Mouse (Mus musculus): ENCODE results near the gene Ampd3. TPM values are rescaled to one million over a fixed set of nuclear protein-coding genes. Genes with fewer than 3 reads are reported as not detected.

The Ampd3 gene
- polyA plus RNA-seq, 2 experiments = 7.0 to 7.1 TPM

- no peak for ATAC-seq (ENCODE audit: low FRiP score, low read depth)
- Histone ChIP-seq H3K4me2 (replicated peaks; ENCODE audit: low read depth, low read length, severe bottlenecking) (no peak overlapping the region), H3K27ac (replicated peaks; ENCODE audit: low read depth, low read length) (no peak overlapping the region), H3K4me1 (ENCODE audit: control insufficient read depth, insufficient read depth, low read length) (peaks cover 4% of the 10 kb centered on the region), H3K4me3 (replicated peaks; ENCODE audit: low read length) (no peak overlapping the region), H3K9ac (ENCODE audit: low read depth, low read length, severe bottlenecking) (no peak overlapping the region), H3K27me3 (ENCODE audit: control insufficient read depth, insufficient read depth, low read length) (no peaks in the 10 kb centered on the region), H3K36me3 (ENCODE audit: control insufficient read depth, insufficient read depth, low read length) (no peaks in the 10 kb centered on the region), H3K9me3 (ENCODE audit: control insufficient read depth, low read length) (no peaks in the 10 kb centered on the region)
- 82% methylated on average over 8 of the region's 8 CpGs for WGBS
- no peak for DNase-seq (ENCODE audit: low spot score)
- TF ChIP-seq POLR2A (IDR thresholded peaks at IDR 0.05; ENCODE audit: borderline replicate concordance, extremely low read depth, insufficient read depth, insufficient read length) = no peak
Observed at GRCm38 (mm10) chr7:110854927-110855546, 87.0 kb downstream of the Ampd3 start.

DNA sequence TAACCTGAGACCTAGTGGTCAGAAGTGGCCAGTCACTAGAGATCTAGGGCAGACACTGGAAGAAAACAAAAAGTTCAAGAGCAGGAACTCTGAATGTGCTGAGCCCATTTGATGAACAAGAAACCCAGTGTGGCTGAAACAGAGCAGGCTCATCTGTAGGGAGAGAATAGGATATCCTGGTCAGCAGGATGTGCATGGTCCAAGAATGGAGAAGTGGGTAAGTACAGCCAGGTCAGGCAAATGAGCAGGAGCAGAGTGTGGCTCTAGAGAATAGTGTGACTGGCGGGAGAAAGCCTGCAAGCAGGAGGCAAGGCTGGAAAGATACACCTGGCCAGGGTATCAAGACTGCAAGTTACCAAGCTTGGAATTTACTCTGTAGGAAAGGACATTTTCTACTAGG lies 87.6 kb downstream of the Ampd3 start:
- no peak for TF ChIP-seq POLR2A (IDR thresholded peaks at IDR 0.05; ENCODE audit: borderline replicate concordance, extremely low read depth, insufficient read depth, insufficient read length)
- WGBS = 62% methylated on average over 1 of the region's 1 CpGs
- H3K27ac ChIP-seq (replicated peaks; ENCODE audit: low read depth, low read length) = no peak overlapping the region

GRCm38 (mm10) chr7:110860129-110860528 lies 92.1 kb downstream of the Ampd3 start:
- 54% methylated on average over 5 of the region's 5 CpGs for WGBS
- H3K9ac ChIP-seq (ENCODE audit: low read depth, low read length, severe bottlenecking) = no peak overlapping the region
- no peak for TF ChIP-seq POLR2A (IDR thresholded peaks at IDR 0.05; ENCODE audit: borderline replicate concordance, extremely low read depth, insufficient read depth, insufficient read length)
- H3K27me3 ChIP-seq (ENCODE audit: control insufficient read depth, insufficient read depth, low read length) = no peaks in the 10 kb centered on the region
- ATAC-seq (ENCODE audit: low FRiP score, low read depth) (no peak), DNase-seq (ENCODE audit: low spot score) (no peak)
- no peaks in the 10 kb centered on the region for H3K4me1 ChIP-seq (ENCODE audit: control insufficient read depth, insufficient read depth, low read length)
- no peak overlapping the region for H3K4me2 ChIP-seq (replicated peaks; ENCODE audit: low read depth, low read length, severe bottlenecking)
- H3K36me3 ChIP-seq (ENCODE audit: control insufficient read depth, insufficient read depth, low read length) = no peaks in the 10 kb centered on the region
- no peak overlapping the region for H3K4me3 ChIP-seq (replicated peaks; ENCODE audit: low read length)
- no peak overlapping the region for H3K27ac ChIP-seq (replicated peaks; ENCODE audit: low read depth, low read length)
- H3K9me3 ChIP-seq (ENCODE audit: control insufficient read depth, low read length) = no peaks in the 10 kb centered on the region

More for the DNA sequence above, 87.6 kb downstream of the Ampd3 start:
- Histone ChIP-seq H3K36me3 (ENCODE audit: control insufficient read depth, insufficient read depth, low read length) (no peaks in the 10 kb centered on the region), H3K4me3 (replicated peaks; ENCODE audit: low read length) (no peak overlapping the region), H3K4me2 (replicated peaks; ENCODE audit: low read depth, low read length, severe bottlenecking) (no peak overlapping the region), H3K9ac (ENCODE audit: low read depth, low read length, severe bottlenecking) (no peak overlapping the region), H3K27me3 (ENCODE audit: control insufficient read depth, insufficient read depth, low read length) (no peaks in the 10 kb centered on the region), H3K9me3 (ENCODE audit: control insufficient read depth, low read length) (no peaks in the 10 kb centered on the region), H3K4me1 (ENCODE audit: control insufficient read depth, insufficient read depth, low read length) (peaks cover 4% of the 10 kb centered on the region)
- DNase-seq (ENCODE audit: low spot score) (no peak), ATAC-seq (ENCODE audit: low FRiP score, low read depth) (no peak)

Small RNA genes lying within 50 kb of the gene (microRNA-seq; reads per million reads assigned to microRNA genes)
- gene Gm47282 = not detected

Other genes with a start within 250 kb of the Ampd3 start
- 24.7 and 25.8 TPM in 2 replicates for gene Sbf2, start 153.3 kb upstream of the Ampd3 start, polyA plus RNA-seq (2012; rRNA removed)
- gene Sbf2, start 153.3 kb upstream of the Ampd3 start, polyA plus RNA-seq (2014; fragmentation: Nextera tagmentation; extraction: Ambion mirVana) = 24.7 and 29.0 TPM in 2 replicates
- gene Adm, start 140.5 kb upstream of the Ampd3 start, polyA plus RNA-seq (2012; rRNA removed) = 1.8 and 2.6 TPM in 2 replicates
- 2.6 and 3.3 TPM in 2 replicates for gene Adm, start 140.5 kb upstream of the Ampd3 start, polyA plus RNA-seq (2014; fragmentation: Nextera tagmentation; extraction: Ambion mirVana)
- gene Rnf141, start 76.3 kb downstream of the Ampd3 start, polyA plus RNA-seq (2012; rRNA removed) = 19.4 and 22.0 TPM in 2 replicates
- 21.6 and 22.3 TPM in 2 replicates for gene Rnf141, start 76.3 kb downstream of the Ampd3 start, polyA plus RNA-seq (2014; fragmentation: Nextera tagmentation; extraction: Ambion mirVana)
- gene Lyve1, start 95.0 kb downstream of the Ampd3 start, polyA plus RNA-seq (2012; rRNA removed) = 9.7 and 10.6 TPM in 2 replicates
- gene Lyve1, start 95.0 kb downstream of the Ampd3 start, polyA plus RNA-seq (2014; fragmentation: Nextera tagmentation; extraction: Ambion mirVana) = 5.1 and 10.2 TPM in 2 replicates
- 1.2 and 2.1 TPM in 2 replicates for gene Mrvi1, start 214.3 kb downstream of the Ampd3 start, polyA plus RNA-seq (2012; rRNA removed)
- 0.76 and 1.0 TPM in 2 replicates for gene Mrvi1, start 214.3 kb downstream of the Ampd3 start, polyA plus RNA-seq (2014; fragmentation: Nextera tagmentation; extraction: Ambion mirVana)

Measured in limb, embryonic 14.5 days (tissue).